Mouse (Mus musculus) gastrocnemius, postnatal 14 days (tissue): ENCODE measurements around the gene Gtf2h4. TPM values are rescaled to one million over a fixed set of nuclear protein-coding genes. Genes with fewer than 3 reads are reported as not detected.

Source experiments
- DNase-seq: peaks from one replicate; pipeline ENCODE4 v3.0.0; 2021; ENCODE audit warnings: mixed read lengths
- intact Hi-C: fragments of 180-260 bp; cut with DNase I; formaldehyde crosslinking; loops from one replicate; pipeline ENCODE4 v1.15.1; 2025; ENCODE audit warnings: low total_unique reads
- long read RNA-seq, 2 experiments: library from polyadenylated mRNA; stranded (forward); transcript quantifications; one replicate each; pipeline ENCODE4 v2.0.0; 2021
- total RNA-seq, 2 experiments: library from RNA; stranded (reverse); gene quantifications; 2 replicates each; pipeline ENCODE4 v1.2.3; 2021

Gene Gtf2h4
- 10 to 100 TPM; 16.1 to 19.4 TPM for total RNA-seq
- long read RNA-seq, experiment 1, transcript Gtf2h4-201 (14 exons, 1,679 nt), result major isoform, 17 of 20 reads
- long read RNA-seq, experiment 1, partial matches to known transcripts, result 1 of 20 reads
- long read RNA-seq, experiment 1, other reads (novel, unspliced or antisense), result 2 of 20 reads
- long read RNA-seq, experiment 2, transcript Gtf2h4-201 (14 exons, 1,679 nt), result major isoform, 8 of 13 reads
- long read RNA-seq, experiment 2, partial matches to known transcripts, result 2 of 13 reads
- long read RNA-seq, experiment 2, other reads (novel, unspliced or antisense), result 3 of 13 reads

GRCm38 (mm10) chr17:35673416-35674035 is at the start of gene Gtf2h4:
Gene Gtf2h4, minus strand, starts transcription at chr17:35673739.
- intact Hi-C loops, result no loop called here
- DNase-seq, result peak; percentile 88

GRCm38 (mm10) chr17:35721676-35722075 is 48.1 kb upstream of the Gtf2h4 start:
- intact Hi-C loops, result no loop called here
- no peak for DNase-seq

- DNase-seq, result no peak
- intact Hi-C loops, result no loop called here
Observed at GRCm38 (mm10) chr17:35720340-35720727, 46.8 kb upstream of the Gtf2h4 start.

- intact Hi-C loops, result no loop called here
- no peak for DNase-seq
Observed at GRCm38 (mm10) chr17:35719616-35720339, 46.2 kb upstream of the Gtf2h4 start.

GRCm38 (mm10) chr17:35717080-35717479 is 43.5 kb upstream of the Gtf2h4 start:
- intact Hi-C loops, result no loop called here
- DNase-seq, result no peak

GRCm38 (mm10) chr17:35716114-35716513 is 42.6 kb upstream of the Gtf2h4 start:
- DNase-seq, result no peak

GRCm38 (mm10) chr17:35710705-35711347 is 37.3 kb upstream of the Gtf2h4 start:
- intact Hi-C loops, result no loop called here
- DNase-seq, result no peak

More at GRCm38 (mm10) chr17:35716114-35716513, 42.6 kb upstream of the Gtf2h4 start:
- intact Hi-C loops, result no loop called here

- intact Hi-C loops, result no loop called here
- DNase-seq, result no peak
Observed at GRCm38 (mm10) chr17:35708611-35709010, 35.1 kb upstream of the Gtf2h4 start.

GRCm38 (mm10) chr17:35707929-35708328 is 34.4 kb upstream of the Gtf2h4 start:
- intact Hi-C loops, result no loop called here
- DNase-seq, result no peak

- intact Hi-C loops, result no loop called here
- peak; percentile 56 for DNase-seq
Observed at GRCm38 (mm10) chr17:35705836-35706235, 32.3 kb upstream of the Gtf2h4 start.

GRCm38 (mm10) chr17:35704621-35705464 is 31.3 kb upstream of the Gtf2h4 start, which contains the start of gene Ddr1:
Gene Ddr1, minus strand, starts transcription at chr17:35704621.
- no peak for DNase-seq
- intact Hi-C loops, result no loop called here

- intact Hi-C loops, result no loop called here
- no peak for DNase-seq
Observed at GRCm38 (mm10) chr17:35703751-35704271, 30.3 kb upstream of the Gtf2h4 start.

- intact Hi-C loops, result no loop called here
- DNase-seq, result no peak
Observed at GRCm38 (mm10) chr17:35703065-35703464, 29.5 kb upstream of the Gtf2h4 start.

GRCm38 (mm10) chr17:35702605-35703004 is 29.1 kb upstream of the Gtf2h4 start:
- intact Hi-C loops, result no loop called here
- no peak for DNase-seq

GRCm38 (mm10) chr17:35701978-35702461 is 28.5 kb upstream of the Gtf2h4 start:
- intact Hi-C loops, result no loop called here
- peak; percentile 58 for DNase-seq

- DNase-seq, result no peak
- intact Hi-C loops, result no loop called here
Observed at GRCm38 (mm10) chr17:35701203-35701977, 27.9 kb upstream of the Gtf2h4 start.

- intact Hi-C loops, result no loop called here
- peak; percentile 91 for DNase-seq
Observed at GRCm38 (mm10) chr17:35700371-35700961, 26.9 kb upstream of the Gtf2h4 start.

GRCm38 (mm10) chr17:35699919-35700318 is 26.4 kb upstream of the Gtf2h4 start:
- intact Hi-C loops, result no loop called here
- DNase-seq, result peak; percentile 90
